8 mouse cellular contexts compared by ENCODE assay signal in genomic region chr6:83711067-83711675, GRCm38 (mm10). TPM values are rescaled to one million over a fixed set of nuclear protein-coding genes. Genes with fewer than 3 reads are reported as not detected.
DNase-seq lines count a peak whose midpoint lies in the region; ATAC-seq and TF ChIP-seq lines count a peak whose summit lies in the region.
"Had no signal": no experiment of that assay in that cellular context is flagged by ENCODE, and none has a peak within 500 bp of the region (broad histone marks: within the 10 kb centered on the region; RNA-seq: fewer than 3 reads in every experiment).

Gene Vax2 (plus strand): TSS chr6:83711264.

- peak; percentile 27 for DNase-seq in Patski (ENCODE audit: low read depth, low spot score)
- DNase-seq in heart, adult 18-20 months = peak; percentile 70 to 76
- peak; percentile 37 for DNase-seq in kidney, adult 11 months
- peak; percentile 80 for DNase-seq in lung, embryonic 14.5 days
- peak; percentile 92 for DNase-seq in retina, embryonic 14.5 days (ENCODE audit: low spot score)
- no peak for DNase-seq in cerebellum, adult 18-20 months

- H3K4me1 ChIP-seq in lung, embryonic 14.5 days (ENCODE audit: insufficient read depth) = no peaks in the 10 kb centered on the region

- in situ Hi-C loops in Patski (cut with MboI; ENCODE audit: low pct_unique_long_range_greater_than_20kb) = no loop called here

- WGBS in lung, embryonic 14.5 days = under 1% methylated on average over 46 of the region's 46 CpGs

- ATAC-seq in Patski = peak; percentile 55
- ATAC-seq in common myeloid progenitor, adult 5-6 weeks (replicated peaks; ENCODE audit: low read depth, poor library complexity, severe bottlenecking) = peak; percentile 54
- peak; percentile 90 for ATAC-seq in lung, embryonic 14.5 days (ENCODE audit: insufficient read depth)

- no peak within 1 kb of the TSS for H3K9ac ChIP-seq in lung, embryonic 14.5 days

- POLR2A ChIA-PET in Patski (lab: Charles Lee) = no interaction called here

- no peaks in the 10 kb centered on the region for H3K36me3 ChIP-seq in lung, embryonic 14.5 days (ENCODE audit: insufficient read depth)

- H3K4me2 ChIP-seq in lung, embryonic 14.5 days = peak within 1 kb of the TSS; percentile 70

- no peak within 1 kb of the TSS for H3K27ac ChIP-seq in lung, embryonic 14.5 days (ENCODE audit: low read depth)
- H3K27ac ChIP-seq: macrophage had no signal

- H3K27me3 ChIP-seq in Patski = peaks cover 41% of the 10 kb centered on the region
- peaks cover 100% of the 10 kb centered on the region for H3K27me3 ChIP-seq in lung, embryonic 14.5 days (ENCODE audit: insufficient read depth, low read length)

- H3K4me3 ChIP-seq in lung, embryonic 14.5 days (ENCODE audit: low read depth, low read length) = peak within 1 kb of the TSS; percentile 40

- no peaks in the 10 kb centered on the region for H3K9me3 ChIP-seq in lung, embryonic 14.5 days (ENCODE audit: low read depth, low read length)

- no peak for TF ChIP-seq CTCF in Patski (IDR thresholded peaks at IDR 0.05)
- TF ChIP-seq CTCF in lung, embryonic 14.5 days (IDR thresholded peaks at IDR 0.05; ENCODE audit: low read depth) = no peak

- CTCF ChIA-PET in Patski (lab: Charles Lee) = no interaction called here

RNA-seq across cellular contexts. Expression of gene Vax2, which starts in this region (rescaled TPM):
- 0.14 TPM for polyA plus RNA-seq in Patski (2021)
- not detected in 2 replicates for total RNA-seq in common myeloid progenitor, adult 5-6 weeks (2017)
- total RNA-seq in heart, adult 18-20 months (2021) = not detected
- not detected in 2 replicates for polyA plus RNA-seq in lung, embryonic 14.5 days (2014; fragmentation: Nextera tagmentation; extraction: Ambion mirVana)
- polyA plus RNA-seq: macrophage had no signal

Comparison
In these comparisons a context has a peak if more than half of its experiments do, and no peak if none do; other contexts are left out.
1. Peak in DNase-seq and ATAC-seq in Patski; RNA of the gene not detected or under 1 TPM.
2. Peak in ATAC-seq in common myeloid progenitor, adult 5-6 weeks; RNA of the gene not detected or under 1 TPM.
3. Peak in DNase-seq in heart, adult 18-20 months; RNA of the gene not detected or under 1 TPM.
4. Peak in DNase-seq, ATAC-seq, H3K4me3 ChIP-seq and H3K4me2 ChIP-seq in lung, embryonic 14.5 days; RNA of the gene not detected or under 1 TPM.
5. DNase-seq: peak in kidney, adult 11 months (single experiment) and retina, embryonic 14.5 days (single experiment); none in cerebellum, adult 18-20 months (0 of 2).
6. Peak in every context shown above with its lines, with median percentiles within 50 percentile points of each other: ATAC-seq.